Mouse (Mus musculus) T-helper 2 cell (primary cell): Measurements from ENCODE around the gene Efna1.

ENCODE experiments used
- in situ Hi-C: fragments of 300-600 bp; cut with MboI, MseI; formaldehyde crosslinking; loops from one replicate; pipeline ENCODE4 v1.15.1; 2025; ENCODE audit warnings: high pct_unique_total_duplicates

The Efna1 gene

GRCm38 (mm10) chr3:89224796-89225195, 56.1 kb downstream of the Efna1 start:
- in situ Hi-C loops = no loop called here
